Mouse (Mus musculus) forebrain, embryonic 16.5 days (tissue): ENCODE results near the gene Morn4. TPM values are rescaled to one million over a fixed set of nuclear protein-coding genes. Genes with fewer than 3 reads are reported as not detected.

Experiments
- ATAC-seq: fragments of 200-750 bp; cut with Nextera tagmentation; 2 replicates; pipeline ENCODE4 v1.8.0; 2017; ENCODE audit warnings: mild to moderate bottlenecking, moderate library complexity
- H3K27ac ChIP-seq: fragments of 300-500 bp; sonication (generic); 2 replicates; pipeline ENCODE4 v1.5.1; 2014; ENCODE audit warnings: low read length, control low read depth
- H3K27me3 ChIP-seq: fragments of 300-500 bp; sonication (generic); replicated peaks from 2 replicates; pipeline ENCODE4 v1.6.1; 2014; ENCODE audit warnings: low read length; ENCODE audit not compliant: control insufficient read depth, insufficient read depth
- H3K36me3 ChIP-seq: fragments of 300-500 bp; sonication (generic); 2 replicates; pipeline ENCODE4 v1.6.1; 2014; ENCODE audit not compliant: control insufficient read depth, insufficient read depth
- H3K4me1 ChIP-seq: fragments of 300-500 bp; sonication (generic); replicated peaks from 2 replicates; pipeline ENCODE4 v1.6.1; 2014; ENCODE audit warnings: low read length; ENCODE audit not compliant: control insufficient read depth, insufficient read depth
- H3K4me2 ChIP-seq: fragments of 300-500 bp; sonication (generic); 2 replicates; pipeline ENCODE4 v1.6.1; 2014; ENCODE audit warnings: mild to moderate bottlenecking, low read length, control low read depth
- H3K4me3 ChIP-seq: fragments of 300-500 bp; sonication (generic); replicated peaks from 2 replicates; pipeline ENCODE4 v1.5.1; 2014; ENCODE audit warnings: mild to moderate bottlenecking, low read length, control low read depth
- H3K9ac ChIP-seq: fragments of 300-500 bp; sonication (generic); replicated peaks from 2 replicates; pipeline ENCODE4 v1.6.1; 2014; ENCODE audit warnings: low read depth, low read length, control low read depth
- H3K9me3 ChIP-seq: fragments of 300-500 bp; sonication (generic); 2 replicates; pipeline ENCODE4 v1.6.1; 2016; ENCODE audit warnings: low read length; ENCODE audit not compliant: control insufficient read depth
- WGBS: fragments of 180-500 bp; shearing (Covaris S2); extraction: QIAGEN DNeasy Blood & Tissue Kit; methylation state at CpG from one replicate; pipeline ENCODE4 v1.1.7; 2014; 5-methylcytosine and 5-hydroxymethylcytosine counted together
- polyA plus RNA-seq: library from polyadenylated mRNA; unstranded; fragments of >200 nt; fragmentation: Nextera tagmentation; extraction: Ambion mirVana; gene quantifications from 2 replicates; pipeline ENCODE4 v1.2.1, GENCODE M21; 2015

Morn4 gene
- polyA plus RNA-seq, 1 experiment from 2014 or later = 182 TPM

GRCm38 (mm10) chr19:42036357-42036756, 49.8 kb downstream of the Morn4 start:
- H3K27ac ChIP-seq = no peak overlapping the region
- no peak overlapping the region for H3K4me3 ChIP-seq
- H3K9me3 ChIP-seq = no peaks in the 10 kb centered on the region
- 74% methylated on average over 3 of the region's 3 CpGs for WGBS
- no peak overlapping the region for H3K9ac ChIP-seq
- no peaks in the 10 kb centered on the region for H3K36me3 ChIP-seq
- H3K4me1 ChIP-seq = 0 out of 2 replicates have a peak, but pooled peaks cover 4% of the 10 kb centered on the region
- no peak overlapping the region for H3K4me2 ChIP-seq
- H3K27me3 ChIP-seq = no peaks in the 10 kb centered on the region
- no peak for ATAC-seq

GRCm38 (mm10) chr19:42035456-42036248, 50.5 kb downstream of the Morn4 start, which contains the start of gene Ankrd2:
Ankrd2 (plus strand) TSS chr19:42036000.
- ATAC-seq = peak; percentile 80
- H3K27ac ChIP-seq = no peak within 1 kb of the TSS
- WGBS = 65% methylated on average over 19 of the region's 19 CpGs
- no peaks in the 10 kb centered on the region for H3K36me3 ChIP-seq
- H3K4me1 ChIP-seq = 0 out of 2 replicates have a peak, but pooled peaks cover 4% of the 10 kb centered on the region
- no peaks in the 10 kb centered on the region for H3K27me3 ChIP-seq
- no peak within 1 kb of the TSS for H3K9ac ChIP-seq
- no peak within 1 kb of the TSS for H3K4me2 ChIP-seq
- H3K4me3 ChIP-seq = no peak within 1 kb of the TSS
- H3K9me3 ChIP-seq = no peaks in the 10 kb centered on the region

GRCm38 (mm10) chr19:42034881-42035455, 51.2 kb downstream of the Morn4 start:
- Histone ChIP-seq H3K36me3 (no peaks in the 10 kb centered on the region), H3K4me2 (no peak overlapping the region), H3K9ac (no peak overlapping the region), H3K4me3 (no peak overlapping the region), H3K27me3 (no peaks in the 10 kb centered on the region), H3K4me1 (0 out of 2 replicates have a peak, but pooled peaks cover 4% of the 10 kb centered on the region), H3K27ac (no peak overlapping the region), H3K9me3 (no peaks in the 10 kb centered on the region)
- WGBS = 65% methylated on average over 11 of the region's 11 CpGs
- ATAC-seq = peak; percentile 24; the same call in 1 of the 2 replicates

- Histone ChIP-seq H3K27me3 (no peaks in the 10 kb centered on the region), H3K4me2 (no peak overlapping the region), H3K9ac (no peak overlapping the region), H3K27ac (no peak overlapping the region), H3K4me1 (0 out of 2 replicates have a peak, but pooled peaks cover 4% of the 10 kb centered on the region), H3K4me3 (no peak overlapping the region), H3K9me3 (no peaks in the 10 kb centered on the region), H3K36me3 (no peaks in the 10 kb centered on the region)
- peak; percentile 15; the same call in 1 of the 2 replicates for ATAC-seq
- WGBS = 65% methylated on average over 9 of the region's 9 CpGs
These were observed 51.9 kb downstream of the Morn4 start for GRCm38 (mm10) chr19:42034146-42034775.

DNA sequence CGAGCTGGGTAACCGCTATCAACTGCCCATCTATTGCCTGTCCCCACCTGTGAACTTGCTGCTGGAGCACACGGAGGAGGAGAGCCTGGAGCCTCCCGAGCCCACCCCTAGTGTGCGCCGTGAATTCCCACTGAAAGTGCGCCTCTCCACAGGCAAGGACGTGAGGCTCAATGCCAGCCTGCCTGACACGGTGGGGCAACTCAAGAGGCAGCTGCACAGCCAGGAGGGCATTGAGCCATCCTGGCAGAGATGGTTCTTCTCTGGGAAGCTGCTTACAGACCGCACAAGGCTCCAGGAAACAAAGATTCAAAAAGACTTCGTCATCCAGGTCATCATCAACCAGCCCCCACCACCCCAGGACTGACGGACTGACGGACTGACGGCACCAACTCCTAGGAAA, 52.5 kb downstream of the Morn4 start:
- H3K36me3 ChIP-seq = no peaks in the 10 kb centered on the region
- no peak overlapping the region for H3K27ac ChIP-seq
- H3K9ac ChIP-seq = no peak overlapping the region
- no peaks in the 10 kb centered on the region for H3K27me3 ChIP-seq
- 0 out of 2 replicates have a peak, but pooled peaks cover 4% of the 10 kb centered on the region for H3K4me1 ChIP-seq
- WGBS = 72% methylated on average over 14 of the region's 14 CpGs
- no peaks in the 10 kb centered on the region for H3K9me3 ChIP-seq
- no peak for ATAC-seq
- H3K4me3 ChIP-seq = no peak overlapping the region
- H3K4me2 ChIP-seq = no peak overlapping the region

- Histone ChIP-seq H3K4me2 (no peak overlapping the region), H3K9ac (no peak overlapping the region), H3K4me1 (0 out of 2 replicates have a peak, but pooled peaks cover 4% of the 10 kb centered on the region), H3K9me3 (no peaks in the 10 kb centered on the region), H3K4me3 (no peak overlapping the region), H3K27me3 (no peaks in the 10 kb centered on the region), H3K27ac (no peak overlapping the region), H3K36me3 (no peaks in the 10 kb centered on the region)
- WGBS = 85% methylated on average over 5 of the region's 5 CpGs
- ATAC-seq = no peak
These were observed 55.0 kb downstream of the Morn4 start for GRCm38 (mm10) chr19:42031112-42031511.

DNA sequence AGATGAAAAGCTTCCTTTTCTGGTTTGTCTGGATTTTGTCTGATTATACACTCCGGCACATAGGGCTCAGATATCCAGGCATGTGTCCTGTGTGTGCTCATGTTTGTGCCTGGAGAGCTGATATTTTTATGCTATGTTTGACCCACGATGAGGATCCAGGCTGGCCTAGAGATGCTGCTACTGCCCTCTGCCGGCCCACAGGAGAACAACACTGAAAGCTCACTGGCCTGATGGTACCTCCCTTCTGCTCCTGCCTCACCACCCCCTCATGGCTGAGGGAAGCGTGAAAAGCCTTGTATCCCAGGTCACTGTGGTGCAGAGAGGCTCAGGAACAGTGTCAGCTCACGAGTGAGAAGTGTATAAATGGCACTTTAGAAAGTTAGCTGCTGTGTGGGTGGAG, 60.0 kb downstream of the Morn4 start:
- H3K36me3 ChIP-seq = no peaks in the 10 kb centered on the region
- H3K27me3 ChIP-seq = no peaks in the 10 kb centered on the region
- H3K4me1 ChIP-seq = no peaks in the 10 kb centered on the region
- no peak overlapping the region for H3K9ac ChIP-seq
- peak; percentile 74 for ATAC-seq
- 7% methylated on average over 5 of the region's 5 CpGs for WGBS
- H3K9me3 ChIP-seq = no peaks in the 10 kb centered on the region
- H3K4me3 ChIP-seq = no peak overlapping the region
- no peak overlapping the region for H3K4me2 ChIP-seq
- no peak overlapping the region for H3K27ac ChIP-seq
